Mouse (Mus musculus) liver, postnatal 0 days (tissue): ENCODE measurements around the gene Pip4k2c. TPM values are rescaled to one million over a fixed set of nuclear protein-coding genes. Genes with fewer than 3 reads are reported as not detected.
"Not testable (repeated sequence)": the region's sequence is repeated elsewhere in the genome, so short reads cannot be mapped to it uniquely, and the experiment has no call there.

Experiments used
- ATAC-seq: fragments of 200-750 bp; cut with Nextera tagmentation; 2 replicates; pipeline ENCODE4 v1.8.0; 2017; ENCODE audit warnings: mild to moderate bottlenecking, moderate library complexity
- DNase-seq: peaks from one replicate; pipeline ENCODE4 v3.0.0-alpha.2; 2016
- H3K27ac ChIP-seq: fragments of 300-500 bp; sonication (generic); 2 replicates; pipeline ENCODE4 v1.5.1; 2014; ENCODE audit warnings: antibody characterized with exemption, moderate library complexity, mild to moderate bottlenecking, low read depth
- H3K27me3 ChIP-seq: fragments of 300-500 bp; sonication (generic); 2 replicates; pipeline ENCODE4 v1.6.1; 2014; ENCODE audit warnings: low read length, control low read depth, mixed read lengths; ENCODE audit not compliant: insufficient read depth
- H3K36me3 ChIP-seq: fragments of 300-500 bp; sonication (generic); replicated peaks from 2 replicates; pipeline ENCODE4 v1.6.1; 2014; ENCODE audit warnings: mild to moderate bottlenecking, control low read depth, low read length, moderate library complexity, mixed read lengths; ENCODE audit not compliant: insufficient read depth
- H3K4me1 ChIP-seq: fragments of 300-500 bp; sonication (generic); 2 replicates; pipeline ENCODE4 v1.6.1; 2014; ENCODE audit warnings: antibody characterized with exemption, mild to moderate bottlenecking, control low read depth; ENCODE audit not compliant: insufficient read depth
- H3K4me2 ChIP-seq: fragments of 300-500 bp; sonication (generic); 2 replicates; pipeline ENCODE4 v1.6.1; 2014; ENCODE audit warnings: low read depth, mild to moderate bottlenecking, low read length, moderate library complexity, mixed read lengths
- H3K4me3 ChIP-seq: fragments of 300-500 bp; sonication (generic); 2 replicates; pipeline ENCODE4 v1.5.1; 2014; ENCODE audit warnings: low read depth, low read length
- H3K9ac ChIP-seq: fragments of 300-500 bp; sonication (generic); replicated peaks from 2 replicates; pipeline ENCODE4 v1.6.1; 2014; ENCODE audit warnings: mild to moderate bottlenecking, moderate library complexity
- H3K9me3 ChIP-seq: fragments of 300-500 bp; sonication (generic); 2 replicates; pipeline ENCODE4 v1.6.1; 2016; ENCODE audit warnings: mild to moderate bottlenecking, control low read depth, low read length, mixed read lengths
- CTCF ChIP-seq: sonication (generic); IDR thresholded peaks from 2 replicates; pipeline ENCODE4 v1.5.1; 2016; ENCODE audit warnings: antibody characterized with exemption, low read depth
- EP300 ChIP-seq: IDR thresholded peaks from 2 replicates; pipeline ENCODE4 v1.6.1; 2016; ENCODE audit warnings: antibody characterized with exemption, low read depth, mild to moderate bottlenecking
- WGBS: fragments of 180-500 bp; shearing (Covaris S2); extraction: QIAGEN DNeasy Blood & Tissue Kit; methylation state at CpG from one replicate; pipeline ENCODE4 v1.1.7; 2014; ENCODE audit not compliant: insufficient replicate concordance; 5-methylcytosine and 5-hydroxymethylcytosine counted together
- polyA plus RNA-seq: library from polyadenylated mRNA; unstranded; fragments of >200 nt; fragmentation: Nextera tagmentation; extraction: Ambion mirVana; gene quantifications from 2 replicates; pipeline ENCODE4 v1.2.1, GENCODE M21; 2015

Gene Pip4k2c
- polyA plus RNA-seq, 1 experiment from 2014 or later = 17.7 TPM

DNA sequence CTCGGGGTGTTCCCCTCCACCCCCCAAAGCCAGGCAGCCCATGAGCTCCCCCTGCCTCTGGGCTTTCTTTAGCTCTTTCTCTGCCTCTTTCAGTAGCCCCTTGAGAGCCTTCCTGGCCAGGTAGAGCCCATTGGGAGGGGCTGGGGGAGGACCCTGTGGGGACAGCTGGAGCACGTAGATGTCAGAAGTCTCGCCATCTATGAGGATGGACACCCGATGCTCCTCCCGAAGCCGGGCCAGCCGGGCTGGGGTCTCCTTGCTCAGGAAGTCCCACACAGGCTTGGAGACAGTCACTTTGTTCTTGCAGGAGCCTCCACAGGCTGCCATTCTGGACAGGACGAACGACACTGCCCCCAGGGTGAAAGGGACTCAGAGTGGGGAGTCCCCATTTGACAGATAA is 18.4 kb downstream of the Pip4k2c start:
- TF ChIP-seq CTCF = no peak
- no peak for ATAC-seq
- Histone ChIP-seq H3K4me1 (peaks cover 44% of the 10 kb centered on the region), H3K27me3 (peaks cover 23% of the 10 kb centered on the region), H3K9me3 (no peaks in the 10 kb centered on the region), H3K27ac (no peak overlapping the region), H3K9ac (no peak overlapping the region), H3K4me3 (no peak overlapping the region), H3K4me2 (no peak overlapping the region), H3K36me3 (peaks cover 2% of the 10 kb centered on the region; the same call in 1 of the 2 replicates)
- 78% methylated on average over 9 of the region's 9 CpGs for WGBS
- no peak for DNase-seq

DNA sequence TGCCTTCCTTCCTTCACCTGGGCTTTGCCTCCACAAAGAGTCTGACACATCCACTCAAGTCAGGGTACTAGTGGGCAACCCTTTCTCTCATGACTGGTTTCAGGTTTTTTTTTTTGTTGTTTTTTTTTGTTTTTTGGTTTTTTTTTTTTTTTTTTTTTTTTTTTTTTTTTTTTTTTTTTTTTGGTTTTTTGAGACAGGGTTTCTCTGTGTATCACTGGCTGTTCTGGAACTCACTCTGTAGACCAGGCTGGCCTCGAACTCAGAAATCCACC is 19.4 kb downstream of the Pip4k2c start:
- not testable (repeated sequence) for DNase-seq, H3K36me3 ChIP-seq, H3K4me3 ChIP-seq, H3K9me3 ChIP-seq, H3K4me2 ChIP-seq, ATAC-seq, H3K9ac ChIP-seq
- Histone ChIP-seq H3K4me1 (peaks cover 45% of the 10 kb centered on the region), H3K27me3 (peaks cover 31% of the 10 kb centered on the region), H3K27ac (0 out of 2 replicates have a peak overlapping the region, but pooled peaks have one; percentile 1)
- WGBS = 84% methylated on average over 1 of the region's 1 CpGs

DNA sequence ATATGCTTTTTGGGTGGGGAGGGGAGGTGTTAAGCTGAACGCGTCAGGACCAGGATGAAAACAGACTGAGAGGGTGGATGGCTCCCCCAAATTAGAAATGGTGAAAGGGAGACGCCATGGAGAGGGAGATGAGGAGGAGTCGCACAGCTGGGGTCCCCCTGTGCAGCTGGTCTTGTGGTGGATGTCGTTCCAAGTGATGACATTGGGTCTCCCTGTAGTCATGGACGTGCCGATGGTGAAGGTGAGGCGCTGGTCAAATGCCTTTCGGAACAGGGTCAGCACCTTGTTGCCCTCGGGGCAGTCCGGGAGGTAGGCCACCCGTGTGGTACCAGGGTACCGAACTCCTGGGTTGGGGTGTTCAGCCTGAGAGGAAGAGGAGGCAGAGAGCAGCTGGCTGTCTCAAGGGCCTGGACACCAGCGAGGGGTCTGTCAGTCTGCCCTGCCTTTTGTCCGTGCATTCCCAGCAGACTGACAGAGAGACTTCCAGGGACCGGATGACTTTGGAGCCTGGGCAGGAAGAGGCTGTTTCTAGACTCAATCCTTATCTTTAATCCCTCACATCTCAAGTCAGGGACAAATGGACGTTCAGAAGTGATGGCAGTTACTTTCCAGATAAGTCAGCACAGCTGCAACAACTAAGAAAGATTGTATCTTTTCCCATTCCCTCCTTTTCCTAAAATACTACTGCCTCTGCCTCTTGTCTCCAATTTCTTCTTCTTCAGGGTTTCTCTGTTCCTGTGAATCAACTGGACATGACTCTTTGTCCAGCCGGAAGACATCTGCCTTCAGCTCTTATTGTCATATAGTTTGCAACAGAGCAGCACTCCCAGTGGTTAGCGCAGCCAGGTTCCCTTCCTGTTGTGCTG is 20.0 kb downstream of the Pip4k2c start:
- Histone ChIP-seq H3K4me2 (no peak overlapping the region), H3K27ac (peak overlapping the region; percentile 66; the same call in 1 of the 2 replicates), H3K27me3 (peaks cover 31% of the 10 kb centered on the region), H3K4me1 (peaks cover 45% of the 10 kb centered on the region), H3K9ac (no peak overlapping the region), H3K4me3 (no peak overlapping the region), H3K36me3 (no peaks in the 10 kb centered on the region), H3K9me3 (no peaks in the 10 kb centered on the region; the same call in 1 of the 2 replicates)
- TF ChIP-seq CTCF (no peak), EP300 (no peak)
- ATAC-seq (no peak), DNase-seq (no peak)
- 66% methylated on average over 19 of the region's 19 CpGs for WGBS

DNA sequence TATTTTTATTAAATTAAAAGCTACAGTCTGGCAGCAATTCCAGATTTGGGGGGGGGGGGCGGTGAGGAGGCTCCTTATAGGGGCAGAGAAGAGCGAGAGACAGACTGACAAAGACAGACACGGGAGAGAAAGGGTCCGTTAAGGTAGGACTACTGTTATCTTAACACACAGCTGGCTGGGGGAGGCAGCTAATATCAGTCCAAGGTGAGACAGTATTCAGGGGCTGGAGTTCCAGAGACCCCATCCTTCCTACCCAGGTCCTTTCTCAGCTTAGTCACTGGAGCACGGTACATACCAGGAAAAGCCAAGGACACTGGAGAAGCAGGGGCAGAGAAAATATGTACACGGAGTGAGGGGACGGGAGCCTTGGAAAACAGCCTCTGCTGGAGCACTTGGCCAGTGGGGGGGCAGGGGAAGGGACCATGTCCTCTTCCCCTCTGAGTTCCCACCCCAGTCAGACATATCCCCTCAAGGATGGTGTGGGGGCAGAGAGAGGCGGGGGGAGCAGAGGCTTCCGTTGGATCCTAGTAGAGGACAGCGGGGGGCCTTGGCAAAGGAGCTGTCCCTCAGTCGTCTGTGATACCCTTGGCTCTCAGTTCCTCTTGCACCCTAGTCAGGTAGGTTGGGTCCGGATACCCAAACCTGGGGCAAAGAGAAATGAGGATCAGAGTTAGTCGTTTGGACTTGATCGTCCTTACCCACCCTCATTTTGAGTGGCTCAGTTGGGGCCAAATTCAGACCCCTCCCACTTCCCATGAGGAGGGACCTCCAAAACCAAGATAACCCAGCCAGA is 20.8 kb downstream of the Pip4k2c start:
- WGBS = 45% methylated on average over 14 of the region's 14 CpGs
- no peak for ATAC-seq
- peaks cover 31% of the 10 kb centered on the region for H3K27me3 ChIP-seq
- no peak overlapping the region; the same call in 1 of the 2 replicates for H3K9ac ChIP-seq
- H3K27ac ChIP-seq = peak overlapping the region; percentile 66
- peaks cover 41% of the 10 kb centered on the region for H3K4me1 ChIP-seq
- TF ChIP-seq EP300 (no peak), CTCF (no peak)
- no peak overlapping the region for H3K4me3 ChIP-seq
- H3K36me3 ChIP-seq = no peaks in the 10 kb centered on the region
- H3K4me2 ChIP-seq = peak overlapping the region; percentile 90
- no peak for DNase-seq
- no peaks in the 10 kb centered on the region; the same call in 1 of the 2 replicates for H3K9me3 ChIP-seq

DNA sequence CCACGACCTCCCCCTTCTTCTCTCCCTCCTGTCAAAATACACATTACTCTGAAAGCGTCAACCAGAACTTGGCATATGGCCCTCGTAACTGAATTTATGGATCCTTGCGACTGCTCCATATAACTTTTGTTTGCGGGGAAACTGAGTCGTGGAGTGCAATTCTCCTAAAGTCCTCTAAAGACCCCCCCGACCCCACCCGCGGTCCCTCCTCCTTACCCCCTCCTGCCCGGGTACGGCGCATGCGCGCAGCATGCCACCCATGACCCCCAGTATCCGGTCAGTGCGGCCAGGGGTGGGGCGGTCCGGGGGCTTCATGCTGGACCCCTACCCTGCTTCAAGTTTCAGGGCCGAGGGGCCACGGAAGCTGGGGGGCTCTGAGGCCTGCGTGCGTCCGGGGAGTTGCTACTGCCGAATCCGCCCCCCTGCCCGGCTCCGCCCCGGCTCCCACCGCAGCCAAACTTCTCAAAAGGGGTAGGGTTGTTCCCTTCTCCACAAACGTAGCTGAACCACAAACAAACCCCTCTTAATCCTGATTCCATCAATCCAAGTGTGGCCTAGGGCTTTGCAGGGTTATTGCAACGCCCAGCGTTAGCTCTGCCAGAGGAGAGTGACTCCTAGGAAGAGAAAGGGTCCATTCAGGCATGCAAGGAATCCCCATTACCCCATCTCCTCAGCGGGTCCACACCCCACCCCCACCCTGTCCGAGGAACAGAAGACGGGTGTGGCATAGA is 21.6 kb downstream of the Pip4k2c start, which contains the start of gene Arhgef25:
TSS of gene Arhgef25 (minus strand) at position 433 of the 731 bp plus-strand sequence.
- DNase-seq = no peak
- Histone ChIP-seq H3K9me3 (no peaks in the 10 kb centered on the region; the same call in 1 of the 2 replicates), H3K4me1 (peaks cover 38% of the 10 kb centered on the region), H3K27me3 (peaks cover 36% of the 10 kb centered on the region), H3K4me3 (peak within 1 kb of the TSS; percentile 60), H3K27ac (peak within 1 kb of the TSS; percentile 66), H3K36me3 (no peaks in the 10 kb centered on the region), H3K9ac (peak within 1 kb of the TSS; percentile 63), H3K4me2 (peak within 1 kb of the TSS; percentile 90)
- ATAC-seq = peak; percentile 15
- WGBS = 6% methylated on average over 35 of the region's 35 CpGs
- TF ChIP-seq EP300 = no peak
